Mouse (Mus musculus) urinary bladder, adult 18-20 months (tissue): ENCODE measurements at regions not wholly inside any gene's neighbourhood (a gene's known extent, or its start where the extent isn't known, plus 50 kb on each side); places are given as distances from the start of the nearest gene placed in this dataset.

Source experiments
- DNase-seq, 2 experiments: peaks; one replicate each; pipeline ENCODE4 v3.0.0; 2022; ENCODE audit warnings: low spot score in 2 of 2, mixed read lengths in 2 of 2

GRCm38 (mm10) chr8:126719748-126720147 lies 126.0 kb upstream of the Irf2bp2 start:
- no peak for DNase-seq

- no peak for DNase-seq
Observed at GRCm38 (mm10) chr8:126717652-126718155, 123.9 kb upstream of the Irf2bp2 start.

DNA sequence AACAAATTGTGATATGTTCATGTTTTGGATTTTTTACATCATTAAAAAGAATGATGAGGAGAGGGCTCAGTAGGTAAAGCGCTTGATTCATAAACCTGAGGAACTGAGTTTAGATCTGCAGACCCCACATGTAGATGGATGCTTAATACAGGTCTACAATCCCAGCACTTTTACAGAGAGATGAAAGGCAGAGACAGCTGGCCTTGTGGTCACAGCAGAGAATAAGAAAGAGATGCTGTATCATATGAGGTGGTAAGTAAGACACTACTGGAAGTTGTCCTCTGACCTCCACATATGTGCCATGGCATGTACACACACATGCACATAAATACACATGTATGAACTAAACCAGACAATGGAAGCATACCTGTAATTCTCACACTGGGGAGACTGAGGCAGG lies 121.9 kb upstream of the Irf2bp2 start:
- DNase-seq, result no peak

- DNase-seq, result no peak
Observed at GRCm38 (mm10) chr8:126713602-126714145, 119.9 kb upstream of the Irf2bp2 start.

GRCm38 (mm10) chr8:126713181-126713580 lies 119.4 kb upstream of the Irf2bp2 start:
- DNase-seq, result no peak

DNA sequence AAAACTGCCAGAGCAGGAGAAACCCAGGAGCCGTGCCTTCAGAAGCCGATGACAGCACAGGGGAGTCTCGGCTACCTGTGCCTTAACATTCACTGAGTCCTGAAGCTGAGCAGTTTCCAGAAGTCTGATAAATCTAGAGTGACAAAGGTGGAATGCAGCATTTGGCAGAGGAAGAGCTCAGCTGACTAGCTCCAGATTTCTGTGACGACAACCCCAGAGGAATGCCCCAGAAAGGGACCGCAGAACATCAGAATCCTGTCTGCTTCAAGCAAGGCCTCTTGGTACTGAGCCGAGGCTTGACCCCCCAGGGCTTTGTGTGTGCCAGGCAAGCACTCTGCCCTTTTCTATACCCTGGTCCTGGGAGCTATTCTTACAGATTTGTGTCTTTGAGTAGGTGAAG lies 119.0 kb upstream of the Irf2bp2 start:
- DNase-seq, result no peak

GRCm38 (mm10) chr8:126708956-126709355 lies 115.2 kb upstream of the Irf2bp2 start:
- no peak for DNase-seq

DNA sequence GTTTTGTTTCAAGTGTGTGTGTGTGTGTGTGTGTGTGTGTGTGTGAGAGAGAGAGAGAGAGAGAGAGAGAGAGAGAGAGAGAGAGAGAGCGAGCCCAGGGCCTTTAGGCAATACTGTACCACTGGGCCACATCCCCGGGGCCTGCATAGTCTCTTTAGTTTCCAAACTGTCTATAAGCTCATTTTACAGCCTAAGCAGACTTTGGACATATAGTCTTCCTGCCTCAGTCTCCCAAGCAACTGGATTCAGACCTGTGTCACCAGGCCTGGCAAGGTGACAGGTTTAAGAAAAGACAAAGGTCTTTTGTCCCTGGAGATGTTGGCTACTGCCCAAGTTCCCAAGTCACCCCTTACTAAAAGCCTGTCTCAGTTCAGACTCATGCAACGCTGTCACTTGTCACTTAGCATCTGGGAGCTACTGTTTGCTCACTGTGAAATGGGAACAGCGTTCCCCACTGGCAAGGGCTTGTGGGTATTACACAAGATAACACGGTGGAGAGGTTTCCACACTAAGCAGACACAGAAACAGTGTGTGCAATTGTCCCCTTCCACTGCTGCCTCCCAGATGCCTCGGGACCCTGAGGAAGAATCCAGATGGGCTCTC lies 113.6 kb upstream of the Irf2bp2 start:
- DNase-seq, result no peak

GRCm38 (mm10) chr8:126706247-126706646 lies 112.5 kb upstream of the Irf2bp2 start:
- no peak for DNase-seq

- no peak for DNase-seq
Observed at GRCm38 (mm10) chr8:126705391-126705790, 111.6 kb upstream of the Irf2bp2 start.

DNA sequence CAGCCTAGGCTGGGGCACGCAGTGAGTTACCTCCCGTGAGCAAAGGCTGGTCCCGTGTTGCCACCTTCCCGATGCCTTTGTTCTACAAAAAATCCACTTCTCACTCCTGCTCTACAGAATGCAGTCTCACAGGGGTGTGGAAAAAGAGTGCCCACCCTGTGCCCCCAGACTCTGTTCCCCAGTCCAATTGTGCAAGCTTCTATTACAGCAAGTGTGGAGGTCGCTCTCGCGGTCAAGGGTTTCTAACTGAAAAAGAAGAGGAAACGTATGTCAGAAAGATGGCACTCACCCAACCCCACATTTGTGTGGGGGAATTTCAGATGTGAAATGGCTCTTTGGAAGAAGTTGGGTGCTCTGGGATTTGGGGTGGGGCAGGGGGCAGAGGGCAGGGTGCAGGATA lies 110.9 kb upstream of the Irf2bp2 start:
- DNase-seq, result no peak

DNA sequence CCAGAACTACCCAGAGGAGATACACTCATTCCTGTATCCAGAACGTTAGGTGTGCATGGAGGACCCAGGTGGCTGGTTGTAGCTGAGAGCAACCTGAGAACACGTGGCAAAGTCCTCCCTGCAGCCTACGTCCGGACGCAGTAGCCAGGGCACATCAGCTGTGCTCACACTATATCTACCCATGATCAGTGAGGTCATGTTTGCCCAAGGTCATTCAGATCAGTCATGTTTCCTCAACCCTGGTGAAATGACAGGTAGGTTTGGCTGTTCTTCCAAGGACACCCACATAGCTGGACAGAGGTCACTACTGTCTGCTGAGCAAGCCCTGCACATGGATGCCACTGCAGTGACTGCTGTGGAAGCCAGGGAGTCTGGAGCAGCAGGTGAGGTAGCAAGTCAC lies 109.8 kb upstream of the Irf2bp2 start:
- DNase-seq, result no peak

DNA sequence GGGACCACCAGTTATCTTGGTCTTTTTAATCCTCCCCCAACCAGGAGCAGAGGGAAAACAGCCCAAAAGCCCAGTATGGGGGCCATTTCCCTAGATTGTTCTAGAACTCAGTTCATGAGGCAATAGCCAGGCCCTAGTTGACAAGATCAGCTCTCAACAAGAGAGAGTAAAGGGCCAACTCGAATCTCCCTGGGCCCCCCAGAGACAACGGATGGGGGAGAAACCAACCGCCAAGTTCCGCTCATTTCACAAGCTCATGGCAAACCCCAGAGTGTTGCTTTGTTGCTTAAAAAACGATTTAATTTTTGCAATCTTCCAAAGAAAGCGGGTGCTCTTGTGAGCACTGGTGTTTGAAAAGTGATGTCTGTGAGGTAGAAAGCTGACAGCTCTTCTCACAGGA lies 108.5 kb upstream of the Irf2bp2 start:
- no peak for DNase-seq

DNA sequence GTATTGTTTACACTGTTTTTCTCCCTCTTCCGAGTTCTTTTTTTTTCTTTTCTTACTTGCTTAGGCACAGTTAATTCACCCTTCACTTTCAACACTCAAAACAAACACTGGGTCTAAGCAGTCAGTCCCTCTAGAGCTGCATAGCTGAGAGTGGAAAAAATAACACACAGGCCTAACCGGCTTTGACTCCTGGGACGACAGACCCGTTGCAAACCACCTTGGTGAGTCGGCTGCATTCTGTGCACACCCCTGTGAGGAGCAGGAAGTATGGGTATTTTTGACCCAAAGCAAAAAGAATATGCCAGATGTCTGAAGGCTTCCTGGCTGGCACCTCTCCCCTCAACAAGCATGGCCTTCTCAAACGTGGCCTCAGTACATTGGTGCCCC lies 105.6 kb upstream of the Irf2bp2 start:
- DNase-seq, result no peak

- DNase-seq, result no peak
Observed at GRCm38 (mm10) chr8:126698601-126699388, 105.0 kb upstream of the Irf2bp2 start.

- no peak for DNase-seq
Observed at GRCm38 (mm10) chr8:126696346-126697010, 102.7 kb upstream of the Irf2bp2 start.

- peak in 1 of 2 experiments; percentile 60 for DNase-seq
Observed at GRCm38 (mm10) chr8:126694370-126694769, 100.6 kb upstream of the Irf2bp2 start.

- DNase-seq, result no peak
Observed at GRCm38 (mm10) chr8:126693642-126694041, 99.9 kb upstream of the Irf2bp2 start.

DNA sequence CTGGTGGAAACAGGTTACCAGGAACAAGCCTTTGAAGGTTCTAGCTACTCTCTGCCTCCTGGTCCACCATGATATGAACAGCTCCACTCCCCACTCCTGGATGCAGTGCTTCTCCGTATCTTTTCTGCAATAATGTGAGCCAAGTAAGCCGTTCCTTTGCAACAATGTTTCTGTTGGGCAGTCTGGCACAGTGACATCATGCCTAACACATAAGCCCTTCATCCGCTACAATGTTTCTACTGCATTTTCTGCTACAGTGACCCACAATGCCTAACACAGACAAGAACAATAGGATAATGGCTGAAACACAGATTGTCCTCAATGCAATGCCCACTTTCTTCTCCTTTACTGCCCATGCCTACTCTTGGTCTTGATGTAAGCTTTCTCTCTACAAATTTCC lies 98.9 kb upstream of the Irf2bp2 start:
- DNase-seq, result no peak

GRCm38 (mm10) chr8:126692263-126692662 lies 98.5 kb upstream of the Irf2bp2 start:
- DNase-seq, result peak in 1 of 2 experiments; percentile 60

GRCm38 (mm10) chr8:126688450-126688849 lies 94.7 kb upstream of the Irf2bp2 start:
- DNase-seq, result no peak

- no peak for DNase-seq
Observed at GRCm38 (mm10) chr8:126688014-126688413, 94.2 kb upstream of the Irf2bp2 start.
